Mouse (Mus musculus) cerebellum, postnatal 4 days (tissue): ENCODE data around the gene Cnot1.
"Not testable (repeated sequence)": the region's sequence is repeated elsewhere in the genome, so short reads cannot be mapped to it uniquely, and the experiment has no call there.

Experiments used
- DNase-seq, 2 experiments: peaks; one replicate each; pipeline ENCODE4 v3.0.0; 2022; ENCODE audit warnings: low spot score in 2 of 2, mixed read lengths in 1 of 2

The Cnot1 gene

DNA sequence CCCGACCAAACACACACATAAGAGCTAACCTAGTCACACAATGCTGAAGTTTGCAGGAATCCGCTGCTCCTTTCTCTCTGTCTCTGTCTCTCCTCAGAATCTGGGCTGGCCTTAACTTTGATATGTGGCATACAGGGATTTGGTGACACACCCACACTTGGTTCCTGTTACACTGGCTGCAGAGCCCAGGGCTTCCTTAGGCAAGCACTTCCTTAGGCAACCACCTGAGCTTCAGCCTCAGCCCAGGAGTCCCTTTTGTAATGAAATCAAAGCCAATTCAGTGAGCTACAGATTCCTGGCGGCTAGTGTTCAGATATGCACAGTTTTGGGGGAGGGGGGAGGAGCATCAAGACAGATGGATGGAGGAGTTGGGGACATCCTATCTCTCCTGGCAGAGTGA lies 10.3 kb upstream of the Cnot1 start:
- no peak for DNase-seq

DNA sequence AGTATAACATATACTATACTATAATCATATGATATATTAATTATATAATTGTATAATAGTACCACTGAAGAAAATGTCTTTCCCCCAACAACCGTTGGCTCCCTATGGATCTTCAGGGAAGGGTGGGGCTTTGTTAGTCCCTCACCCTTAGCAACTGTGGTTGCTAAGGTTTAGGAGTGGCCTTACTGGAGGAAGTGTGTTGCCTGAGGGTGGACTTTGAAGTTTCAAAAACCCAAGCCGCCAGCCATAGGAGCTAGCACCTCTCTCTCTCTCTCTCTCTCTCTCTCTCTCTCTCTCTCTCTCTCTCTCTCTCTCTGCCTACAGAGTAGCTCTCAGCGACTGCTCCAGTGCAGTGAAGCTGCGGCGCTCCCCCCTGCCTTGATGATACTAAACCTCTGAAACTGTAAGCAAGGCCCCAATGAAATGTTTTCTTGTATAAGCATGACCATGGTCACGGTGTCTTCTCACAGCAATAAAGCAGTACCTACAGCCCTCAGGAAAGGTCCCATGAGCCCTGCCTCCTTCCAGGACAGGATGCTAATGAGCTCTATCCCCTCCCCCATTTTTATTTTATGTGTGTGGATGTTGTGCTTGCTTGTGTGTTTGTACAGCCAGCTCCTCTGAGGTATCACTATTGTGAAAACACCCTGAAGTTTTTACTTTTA lies 8.9 kb upstream of the Cnot1 start:
- DNase-seq = no peak

DNA sequence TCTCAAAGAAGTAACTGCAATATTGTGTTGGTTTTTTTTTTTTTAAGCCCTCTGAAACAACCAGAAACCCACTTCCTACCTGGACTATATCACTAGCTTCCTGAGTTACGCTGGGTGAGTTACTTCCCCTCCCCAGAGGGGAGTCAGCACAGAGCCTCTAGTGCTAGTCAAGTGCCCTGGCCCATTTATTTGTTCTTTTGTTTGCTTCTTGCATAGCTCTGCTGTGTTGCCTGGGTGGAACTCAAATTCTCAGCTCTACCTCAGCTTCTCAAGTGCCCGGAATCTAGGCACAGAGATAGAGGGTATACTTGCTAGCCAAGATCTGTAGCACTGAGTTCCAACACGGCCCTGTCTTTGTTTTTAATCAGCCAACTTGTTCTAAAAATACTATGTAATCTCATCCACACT lies 2.9 kb upstream of the Cnot1 start:
- no peak for DNase-seq

DNA sequence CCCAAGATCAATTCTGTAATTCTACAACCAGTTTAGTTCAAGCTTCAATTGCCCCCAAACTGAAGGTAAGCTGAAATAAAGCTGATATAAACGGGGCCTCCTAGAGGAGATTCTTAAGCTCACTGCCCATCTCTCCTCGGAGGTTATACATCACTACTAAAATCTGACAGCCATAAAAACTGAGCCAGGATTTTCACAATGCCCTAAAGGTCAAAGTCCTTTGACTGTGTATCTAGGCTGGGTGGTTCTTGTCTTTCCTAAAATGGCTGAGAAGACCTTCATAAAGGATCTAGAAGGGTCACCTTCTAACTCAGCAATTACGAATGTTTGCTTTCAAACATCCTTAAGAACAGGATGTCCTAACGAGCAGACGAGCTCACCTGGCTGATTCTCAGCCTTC lies 1.9 kb upstream of the Cnot1 start:
- DNase-seq = no peak

DNA sequence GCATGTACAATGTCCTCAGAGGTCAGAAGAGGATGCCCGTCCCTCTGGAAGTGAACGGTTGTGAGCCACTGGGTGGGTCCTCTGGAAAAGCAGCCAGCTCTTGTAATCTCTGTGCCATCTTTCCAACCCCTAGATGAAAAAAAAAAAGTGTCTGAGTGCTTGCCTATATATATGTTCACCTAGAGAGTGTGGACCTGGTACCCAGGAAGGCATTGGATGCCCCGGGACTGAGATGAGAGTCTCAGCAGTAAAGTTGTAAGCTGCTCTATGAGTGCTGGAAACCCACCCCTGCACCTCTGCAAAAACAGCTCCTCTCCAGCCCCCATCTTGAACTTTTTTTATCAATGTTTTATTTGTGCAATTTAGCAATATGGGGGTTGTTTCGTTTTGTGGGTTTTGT lies 1.4 kb upstream of the Cnot1 start:
- DNase-seq = no peak

DNA sequence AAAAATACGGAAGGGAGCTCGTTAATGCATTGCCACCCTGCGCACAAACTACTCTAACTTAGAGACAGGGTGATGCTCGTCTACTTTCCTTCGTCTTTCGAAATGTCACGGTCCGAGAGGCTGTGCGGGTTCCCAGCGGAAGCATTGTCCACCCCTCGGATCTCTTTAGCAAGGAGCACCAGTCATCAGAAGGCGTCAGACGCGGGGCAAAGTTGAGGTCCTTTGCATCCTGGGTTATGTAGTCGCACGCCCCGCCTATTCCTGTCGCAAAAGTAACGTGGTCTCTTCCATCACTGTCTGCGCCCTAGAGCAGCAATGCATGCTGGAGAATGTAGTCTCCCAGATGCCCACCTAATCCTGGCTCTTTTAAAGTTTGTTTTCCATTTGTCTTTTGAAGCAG lies 597 bp upstream of the Cnot1 start:
- peak; percentile 72 to 81 for DNase-seq

DNA sequence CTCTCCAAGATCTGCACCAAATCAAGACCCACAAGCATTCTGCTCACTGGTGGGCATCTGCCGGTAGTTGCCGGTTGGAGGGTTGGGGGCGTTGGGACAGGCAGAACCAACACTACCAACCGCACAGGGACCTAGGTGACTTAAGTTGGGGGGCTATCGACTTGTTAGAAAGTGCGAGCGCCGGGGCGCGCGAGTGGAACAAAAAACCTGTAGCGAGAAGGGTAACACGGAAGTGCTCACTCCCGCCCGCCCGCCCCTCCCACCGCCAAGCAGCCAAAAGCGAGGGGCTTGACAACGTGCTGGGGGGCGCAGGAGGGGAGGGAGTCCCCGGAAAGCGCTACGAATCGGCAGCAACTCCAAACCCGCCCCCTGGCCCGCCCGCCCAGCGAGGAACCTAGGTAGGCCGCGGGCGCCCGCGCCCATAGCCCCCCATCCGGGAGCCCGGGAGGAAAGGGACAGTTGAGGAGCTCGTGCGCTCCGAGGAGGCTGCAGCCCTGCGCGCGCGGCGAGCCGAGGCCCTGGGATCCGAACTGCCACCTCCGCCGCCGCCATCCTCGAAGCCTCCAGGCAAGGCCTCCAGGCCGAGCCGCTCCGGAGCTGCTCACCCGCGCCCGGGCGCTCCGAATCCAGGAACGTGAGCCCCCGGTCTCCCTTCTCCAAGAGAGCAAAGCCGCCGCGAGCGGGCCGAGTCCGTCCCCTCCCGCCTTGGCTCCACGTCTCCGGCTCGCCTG lies 638 bp downstream of the Cnot1 start:
- DNase-seq = peak in 1 of 2 experiments; percentile 35

DNA sequence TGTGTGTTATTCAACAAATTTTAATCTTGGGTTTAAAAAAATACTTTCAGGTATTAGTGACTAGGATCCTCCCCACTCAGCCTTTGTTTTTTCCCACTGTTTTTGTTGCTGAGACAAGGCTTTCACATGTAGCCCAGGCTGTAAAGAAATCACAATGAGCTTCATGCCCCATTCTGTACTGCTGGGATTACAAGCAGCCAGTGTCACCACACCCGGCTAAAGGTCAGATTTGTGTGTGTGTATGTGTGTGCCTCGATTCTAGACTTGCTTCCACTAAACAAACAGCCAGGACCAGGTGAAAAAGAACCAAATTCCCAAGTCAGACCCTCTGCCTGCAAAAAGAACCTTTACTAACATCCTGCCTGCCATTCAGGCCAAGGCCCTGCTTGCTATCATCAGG lies 1.8 kb downstream of the Cnot1 start:
- DNase-seq = no peak

DNA sequence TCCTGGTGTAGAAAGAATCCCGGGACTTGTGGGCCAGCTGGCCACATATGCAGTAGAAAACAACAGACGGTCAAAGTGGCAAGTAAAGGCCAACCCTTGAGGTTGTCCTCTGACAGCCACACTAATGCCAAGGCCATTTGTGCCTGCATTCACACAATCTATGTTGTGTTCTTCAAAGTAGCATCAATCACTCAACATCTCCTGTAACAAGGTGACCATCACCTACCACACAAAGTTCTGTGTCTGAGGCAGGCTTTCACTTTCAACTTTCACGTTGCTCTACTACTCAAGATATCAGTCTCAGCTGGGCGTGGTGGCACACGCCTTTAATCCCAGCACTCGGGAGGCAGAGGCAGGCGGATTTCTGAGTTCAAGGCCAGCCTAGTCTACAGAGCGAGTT lies 5.0 kb downstream of the Cnot1 start:
- no peak for DNase-seq

DNA sequence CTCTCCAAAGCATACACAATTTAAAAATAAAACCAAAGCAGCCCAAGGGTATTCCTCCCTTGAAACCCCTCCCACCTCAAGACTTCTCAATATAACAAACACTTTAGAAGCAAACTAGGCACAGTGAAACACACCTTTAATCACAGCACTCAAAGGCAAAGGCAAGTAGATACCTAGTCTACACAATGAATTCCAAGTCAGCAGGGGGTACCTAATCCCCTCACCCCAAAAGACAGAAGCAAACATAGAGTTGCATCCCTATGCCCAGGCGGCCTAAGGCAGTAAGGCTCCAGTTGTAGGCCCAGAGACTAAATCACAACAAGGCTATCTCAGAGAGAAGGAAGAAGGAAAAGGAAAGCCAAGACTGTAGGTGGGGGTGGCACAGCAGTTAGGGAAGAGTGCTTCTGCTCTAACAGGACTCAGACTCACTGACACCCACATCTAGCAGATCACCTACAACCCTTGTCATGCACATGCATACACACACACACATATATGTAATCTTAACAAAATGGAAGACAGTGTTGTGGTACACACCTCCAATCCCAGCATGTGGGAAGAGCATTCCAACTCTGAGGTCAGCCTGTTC lies 5.7 kb downstream of the Cnot1 start:
- DNase-seq = no peak

DNA sequence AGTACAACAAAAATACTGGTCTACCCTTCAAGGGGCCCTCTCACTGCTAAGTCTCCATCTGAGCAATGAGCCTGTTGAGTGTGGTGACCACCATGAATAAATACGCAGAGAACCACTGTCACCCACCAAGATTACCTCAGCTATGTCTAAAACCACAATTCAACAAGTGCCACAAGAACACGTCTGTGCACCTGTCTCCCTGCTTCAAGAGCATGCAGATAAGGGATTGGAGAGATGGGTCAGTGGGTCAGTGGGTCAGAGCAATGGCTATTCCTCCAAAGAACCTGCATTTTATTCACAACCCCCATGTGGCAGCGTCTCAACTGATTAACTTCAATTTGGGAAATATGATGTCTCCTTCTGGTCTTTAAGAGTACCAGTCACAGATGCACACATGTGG lies 6.9 kb downstream of the Cnot1 start:
- no peak for DNase-seq

DNA sequence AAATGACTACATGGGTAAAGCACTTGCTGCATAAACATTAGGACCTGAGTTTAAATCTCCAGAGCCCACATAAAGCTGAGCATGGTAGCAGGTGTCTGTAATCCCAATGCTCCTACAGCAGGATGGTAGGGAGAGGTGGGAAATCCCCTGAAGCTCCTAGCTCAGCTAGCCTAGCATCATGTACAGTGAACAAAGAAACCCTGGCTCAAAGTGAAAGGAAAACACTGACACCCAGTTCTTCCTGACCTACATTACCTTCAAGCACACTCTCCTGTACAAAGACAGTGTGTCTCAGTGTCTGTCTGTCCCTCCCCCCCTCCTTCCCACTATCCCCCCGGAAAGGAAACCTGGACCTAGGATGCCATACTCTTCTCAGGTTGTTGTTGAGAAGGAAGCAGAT lies 7.4 kb downstream of the Cnot1 start:
- DNase-seq = no peak

DNA sequence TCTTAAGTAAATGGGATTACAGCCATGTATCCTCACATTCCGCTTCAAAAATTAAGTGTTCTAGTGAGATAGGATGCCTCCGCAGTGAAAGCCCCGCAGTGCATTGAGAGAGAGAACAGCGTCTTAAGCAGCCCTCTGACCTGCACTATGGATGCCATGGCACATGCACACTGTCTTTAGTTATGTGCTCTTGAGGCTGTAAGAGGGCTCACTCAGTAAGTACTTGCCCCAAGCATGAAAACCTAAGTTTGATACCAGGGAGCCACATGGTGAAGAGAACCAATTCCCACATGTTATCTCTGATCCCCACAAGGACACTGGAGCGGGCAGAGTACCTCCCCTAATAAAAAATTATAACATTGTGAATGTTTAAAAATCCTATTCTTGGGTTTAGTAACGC lies 8.1 kb downstream of the Cnot1 start:
- no peak for DNase-seq

DNA sequence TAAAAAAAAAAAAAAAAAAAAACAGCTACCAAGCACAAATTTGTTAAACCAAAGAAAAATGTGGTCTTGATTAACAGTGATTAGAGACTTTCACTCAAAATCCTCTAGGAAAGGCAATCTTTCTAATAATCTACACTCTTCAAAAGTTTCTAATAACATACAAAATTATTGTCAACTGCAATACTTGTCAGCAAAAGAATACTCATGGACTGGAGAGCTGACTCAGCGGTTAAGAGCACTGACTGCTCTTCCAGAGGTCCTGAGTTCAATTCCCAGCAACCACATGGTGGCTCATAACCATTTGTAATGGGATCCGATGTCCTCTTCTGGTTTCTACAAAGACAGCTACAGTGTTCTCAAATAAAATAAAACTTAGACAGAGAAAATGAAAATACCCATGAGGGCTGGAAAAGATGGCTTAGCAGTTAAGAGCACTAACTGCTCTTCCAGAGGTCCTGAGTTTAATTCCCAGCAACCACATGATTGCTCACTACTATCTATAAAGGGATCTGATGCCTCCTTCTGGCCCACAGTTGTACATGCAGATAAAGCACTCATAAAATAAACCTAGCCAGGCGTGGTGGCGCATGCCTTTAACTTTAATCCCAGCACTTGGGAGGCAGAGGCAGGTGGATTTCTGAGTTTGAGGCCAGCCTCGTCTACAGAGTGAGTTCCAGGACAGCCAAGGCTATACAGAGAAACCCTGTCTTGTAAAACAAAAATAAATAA lies 11.8 kb downstream of the Cnot1 start:
- DNase-seq = not testable (repeated sequence)

DNA sequence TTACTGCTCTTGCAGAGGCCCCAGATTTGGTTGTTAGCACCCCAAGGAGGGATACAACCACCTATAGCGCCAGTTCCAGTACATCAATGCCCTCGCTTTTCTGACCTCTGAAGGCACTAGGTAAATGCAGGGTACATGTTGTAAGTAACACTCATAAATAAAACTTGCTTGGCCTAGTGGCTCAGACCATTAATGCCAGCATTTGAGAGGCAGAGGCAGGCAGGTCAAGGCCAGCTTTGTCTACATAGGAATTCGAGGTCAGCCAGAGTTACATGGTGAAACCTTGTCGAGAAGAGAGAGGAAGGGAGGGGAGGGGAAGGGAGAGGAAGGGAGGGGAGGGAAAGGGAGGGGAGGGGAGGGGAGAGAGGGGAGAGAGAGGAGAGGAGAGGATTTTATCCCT lies 21.7 kb downstream of the Cnot1 start:
- DNase-seq = no peak

DNA sequence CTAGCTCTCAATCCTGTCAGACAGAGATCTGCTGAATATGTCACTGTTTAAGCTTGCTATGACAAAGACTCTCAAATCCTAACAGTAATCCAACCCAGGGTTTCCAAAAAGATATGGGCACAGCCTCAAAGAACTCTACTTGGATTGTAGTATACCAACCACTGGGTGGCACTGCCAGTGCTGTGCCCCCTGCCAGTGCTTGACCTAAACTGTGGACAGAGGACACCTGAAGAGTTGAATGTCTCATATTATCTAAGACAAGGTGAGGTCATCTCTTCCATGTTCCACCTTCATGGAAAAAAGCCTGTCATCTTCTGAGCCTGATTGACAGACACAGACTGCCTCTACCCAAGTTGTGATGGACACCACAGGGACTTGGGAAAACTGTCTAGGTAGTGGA lies 24.6 kb downstream of the Cnot1 start:
- no peak for DNase-seq

DNA sequence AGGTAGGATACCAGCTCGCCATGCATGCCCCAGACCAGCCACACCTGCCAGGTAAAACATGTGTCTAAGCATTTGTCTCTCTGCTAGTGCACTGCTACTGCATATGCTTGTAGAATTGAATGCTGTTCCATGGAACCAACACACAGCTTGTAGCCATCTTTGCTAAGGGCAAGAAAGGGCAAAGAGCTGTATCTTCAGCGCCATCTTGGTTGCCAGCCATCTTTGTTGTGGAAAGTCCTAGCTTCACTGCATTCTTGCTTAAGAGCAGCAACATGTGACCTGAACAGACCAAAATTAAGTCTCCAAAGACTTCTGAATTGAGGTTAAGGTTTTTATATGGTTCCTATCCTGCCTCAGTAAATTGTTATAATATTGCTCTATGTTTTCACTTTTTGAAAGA lies 25.5 kb downstream of the Cnot1 start:
- DNase-seq = no peak

DNA sequence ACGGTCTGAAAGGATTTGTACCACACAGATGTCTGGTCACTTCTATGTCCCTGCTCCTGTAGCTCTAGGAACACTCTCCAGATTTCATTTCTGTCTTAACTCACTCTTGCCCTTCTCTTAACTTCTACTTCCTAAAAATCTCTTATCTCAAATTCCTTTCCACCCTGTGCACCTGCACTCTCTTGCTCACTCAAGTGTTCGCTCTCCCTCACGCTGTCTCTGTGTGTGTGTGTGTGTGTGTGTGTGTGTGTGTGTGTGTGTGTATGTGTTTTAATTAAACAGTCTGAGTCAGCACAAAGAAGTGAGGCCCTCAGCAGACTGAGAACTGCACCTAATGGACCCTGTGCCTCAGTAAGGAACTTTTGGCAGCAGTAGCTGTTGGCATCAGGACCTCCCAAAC lies 26.2 kb downstream of the Cnot1 start:
- no peak for DNase-seq

DNA sequence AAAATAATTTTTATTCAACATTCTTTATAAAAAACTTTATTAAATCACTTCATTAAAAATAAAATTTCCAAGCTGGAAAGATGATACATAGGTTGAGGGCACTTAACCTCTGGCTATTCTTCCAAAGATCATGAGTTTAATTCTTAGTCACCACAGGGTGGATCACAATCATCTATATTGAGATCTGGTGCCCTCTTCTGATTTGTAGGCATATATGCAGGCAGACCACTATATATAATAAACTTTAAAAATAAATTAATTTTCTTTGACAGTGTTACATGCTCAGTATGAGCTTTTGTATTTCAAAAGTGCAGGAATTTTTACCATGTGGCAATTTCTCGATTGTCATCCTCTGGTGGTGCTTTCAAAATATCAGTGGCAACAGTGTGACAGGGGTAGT lies 43.1 kb downstream of the Cnot1 start:
- DNase-seq = no peak

DNA sequence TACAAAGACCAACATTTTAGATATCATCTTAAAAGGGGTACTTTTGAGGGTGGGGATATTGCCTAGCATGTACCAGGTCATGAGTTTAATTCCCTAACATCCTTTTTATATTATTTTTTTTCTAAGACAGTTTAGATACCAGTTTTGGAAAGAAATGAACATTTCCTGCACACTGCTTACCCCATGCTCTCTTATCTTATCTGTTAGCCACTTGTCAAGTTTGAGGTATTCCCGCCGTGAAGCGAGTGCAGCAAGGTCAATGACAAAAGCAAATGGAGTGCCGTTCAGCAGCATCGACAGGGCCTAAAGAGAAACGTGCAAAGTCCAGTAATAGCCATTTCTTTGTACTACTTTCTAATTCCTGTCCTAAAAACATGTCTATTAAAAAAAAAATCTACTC lies 46.9 kb downstream of the Cnot1 start:
- DNase-seq = no peak

DNA sequence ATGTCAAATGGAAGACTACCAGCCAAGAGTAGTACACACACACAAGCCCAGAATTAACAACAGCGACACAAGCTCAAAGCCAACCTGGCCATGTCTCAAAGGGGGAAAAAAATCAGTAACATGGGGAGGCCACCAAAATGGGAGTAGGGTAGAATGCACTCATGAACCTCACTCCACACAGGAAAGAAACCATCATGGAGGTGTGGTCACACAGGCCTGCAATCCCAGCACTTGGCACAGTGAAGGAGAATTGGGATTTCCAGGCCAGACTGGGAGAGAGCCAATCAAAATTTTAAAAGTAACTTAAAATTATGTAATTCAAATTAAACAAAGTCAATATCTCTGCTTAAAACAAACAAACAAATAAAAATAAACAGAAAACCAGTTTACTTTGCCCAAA lies 55.3 kb downstream of the Cnot1 start:
- DNase-seq = no peak

DNA sequence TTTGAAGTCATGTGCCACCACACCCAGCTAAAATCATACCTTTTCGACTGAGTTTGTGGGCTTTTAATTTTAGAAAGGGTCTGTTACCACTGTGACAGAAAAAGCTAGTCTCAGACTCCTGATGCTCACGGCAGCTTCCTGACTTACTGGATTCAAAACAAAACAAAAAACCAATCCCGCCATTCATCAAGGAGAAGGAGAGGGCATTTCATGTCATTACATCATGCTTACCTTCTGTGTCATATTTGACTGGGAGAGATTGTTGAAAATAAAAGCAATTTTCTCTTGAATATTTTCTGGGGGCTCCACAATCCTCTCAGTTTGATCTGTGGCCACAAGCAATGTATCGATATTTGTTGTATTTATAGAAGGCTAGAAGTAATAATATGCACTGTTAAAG lies 59.2 kb downstream of the Cnot1 start:
- DNase-seq = no peak

DNA sequence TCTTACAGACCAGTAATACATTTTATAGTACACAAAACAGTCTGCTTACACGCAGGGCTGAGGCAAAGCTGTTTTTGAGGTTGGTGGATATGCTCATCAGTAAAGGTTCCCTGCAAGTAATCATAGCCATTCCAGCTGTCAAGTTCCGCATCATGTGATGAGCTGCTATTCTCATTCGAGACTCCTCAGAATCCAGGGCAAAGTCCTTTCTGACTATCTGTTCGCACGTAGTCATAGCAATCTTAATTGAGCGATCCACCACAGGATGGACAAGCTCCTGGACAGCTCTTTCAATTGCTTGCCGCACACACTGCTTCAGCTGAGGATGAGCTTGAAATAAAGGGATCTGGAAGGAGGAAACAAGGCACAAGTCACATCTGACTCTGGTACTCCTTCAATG lies 65.5 kb downstream of the Cnot1 start:
- DNase-seq = no peak
